Mouse (Mus musculus): ENCODE measurements around the gene Atp5mpl. TPM values are rescaled to one million over a fixed set of nuclear protein-coding genes. Genes with fewer than 3 reads are reported as not detected.

The Atp5mpl gene
- polyA plus RNA-seq, 1 experiment from 2014 or later = 644 TPM

GRCm38 (mm10) chr12:111986756-111987155, 20.0 kb upstream of the Atp5mpl start:
- H3K4me3 ChIP-seq (replicated peaks; ENCODE audit: low read depth, low read length) = no peak overlapping the region
- no peaks in the 10 kb centered on the region for H3K36me3 ChIP-seq (ENCODE audit: control insufficient read depth, insufficient read depth, low read length)
- no peaks in the 10 kb centered on the region for H3K9me3 ChIP-seq (ENCODE audit: control insufficient read depth, low read length)
- H3K9ac ChIP-seq (replicated peaks; ENCODE audit: low read length) = no peak overlapping the region
- 61% methylated on average over 9 of the region's 9 CpGs for WGBS
- DNase-seq (no peak), ATAC-seq (ENCODE audit: low FRiP score, low TSS enrichment) (no peak)
- H3K27ac ChIP-seq (replicated peaks; ENCODE audit: low read depth, low read length) = no peak overlapping the region
- H3K4me1 ChIP-seq (ENCODE audit: control insufficient read depth, insufficient read depth, low read length) = no peaks in the 10 kb centered on the region
- H3K27me3 ChIP-seq (ENCODE audit: control insufficient read depth, insufficient read depth, low read length) = no peaks in the 10 kb centered on the region
- H3K4me2 ChIP-seq (ENCODE audit: low read length) = no peak overlapping the region

- H3K4me1 ChIP-seq (ENCODE audit: control insufficient read depth, insufficient read depth, low read length) = no peaks in the 10 kb centered on the region
- WGBS = 83% methylated on average over 2 of the region's 2 CpGs
- H3K4me3 ChIP-seq (replicated peaks; ENCODE audit: low read depth, low read length) = no peak overlapping the region
- H3K27me3 ChIP-seq (ENCODE audit: control insufficient read depth, insufficient read depth, low read length) = no peaks in the 10 kb centered on the region
- no peak overlapping the region for H3K4me2 ChIP-seq (ENCODE audit: low read length)
- no peak overlapping the region for H3K27ac ChIP-seq (replicated peaks; ENCODE audit: low read depth, low read length)
- H3K9ac ChIP-seq (replicated peaks; ENCODE audit: low read length) = no peak overlapping the region
- no peaks in the 10 kb centered on the region for H3K9me3 ChIP-seq (ENCODE audit: control insufficient read depth, low read length)
- no peaks in the 10 kb centered on the region for H3K36me3 ChIP-seq (ENCODE audit: control insufficient read depth, insufficient read depth, low read length)
- no peak for DNase-seq
- ATAC-seq (ENCODE audit: low FRiP score, low TSS enrichment) = no peak
Observed at GRCm38 (mm10) chr12:111983165-111983564, 16.4 kb upstream of the Atp5mpl start.

- ATAC-seq (ENCODE audit: low FRiP score, low TSS enrichment) = no peak
- H3K27ac ChIP-seq (replicated peaks; ENCODE audit: low read depth, low read length) = no peak overlapping the region
- H3K9ac ChIP-seq (replicated peaks; ENCODE audit: low read length) = no peak overlapping the region
Observed at GRCm38 (mm10) chr12:111981831-111982230, 15.1 kb upstream of the Atp5mpl start.

GRCm38 (mm10) chr12:111980887-111981367, 14.2 kb upstream of the Atp5mpl start, which contains the start of gene Rd3l:
Rd3l (minus strand) TSS chr12:111981317.
- no peaks in the 10 kb centered on the region for H3K9me3 ChIP-seq (ENCODE audit: control insufficient read depth, low read length)
- ATAC-seq (ENCODE audit: low FRiP score, low TSS enrichment) (no peak), DNase-seq (no peak)
- no peak within 1 kb of the TSS for H3K4me3 ChIP-seq (replicated peaks; ENCODE audit: low read depth, low read length)
- no peak within 1 kb of the TSS for H3K27ac ChIP-seq (replicated peaks; ENCODE audit: low read depth, low read length)
- no peaks in the 10 kb centered on the region for H3K36me3 ChIP-seq (ENCODE audit: control insufficient read depth, insufficient read depth, low read length)
- no peak within 1 kb of the TSS for H3K4me2 ChIP-seq (ENCODE audit: low read length)
- H3K9ac ChIP-seq (replicated peaks; ENCODE audit: low read length) = no peak within 1 kb of the TSS
- no peaks in the 10 kb centered on the region for H3K4me1 ChIP-seq (ENCODE audit: control insufficient read depth, insufficient read depth, low read length)
- no peaks in the 10 kb centered on the region for H3K27me3 ChIP-seq (ENCODE audit: control insufficient read depth, insufficient read depth, low read length)
- 80% methylated on average over 6 of the region's 6 CpGs for WGBS

More at GRCm38 (mm10) chr12:111981831-111982230, 15.1 kb upstream of the Atp5mpl start:
- DNase-seq = no peak
- H3K4me3 ChIP-seq (replicated peaks; ENCODE audit: low read depth, low read length) = no peak overlapping the region
- H3K4me1 ChIP-seq (ENCODE audit: control insufficient read depth, insufficient read depth, low read length) = no peaks in the 10 kb centered on the region
- H3K27me3 ChIP-seq (ENCODE audit: control insufficient read depth, insufficient read depth, low read length) = no peaks in the 10 kb centered on the region
- no peaks in the 10 kb centered on the region for H3K36me3 ChIP-seq (ENCODE audit: control insufficient read depth, insufficient read depth, low read length)
- H3K4me2 ChIP-seq (ENCODE audit: low read length) = no peak overlapping the region
- 69% methylated on average over 8 of the region's 8 CpGs for WGBS
- no peaks in the 10 kb centered on the region for H3K9me3 ChIP-seq (ENCODE audit: control insufficient read depth, low read length)

- no peaks in the 10 kb centered on the region for H3K9me3 ChIP-seq (ENCODE audit: control insufficient read depth, low read length)
- H3K27me3 ChIP-seq (ENCODE audit: control insufficient read depth, insufficient read depth, low read length) = no peaks in the 10 kb centered on the region
- ATAC-seq (ENCODE audit: low FRiP score, low TSS enrichment) = no peak
- no peak for DNase-seq
- H3K4me1 ChIP-seq (ENCODE audit: control insufficient read depth, insufficient read depth, low read length) = no peaks in the 10 kb centered on the region
- no peak overlapping the region for H3K27ac ChIP-seq (replicated peaks; ENCODE audit: low read depth, low read length)
- no peak overlapping the region for H3K9ac ChIP-seq (replicated peaks; ENCODE audit: low read length)
- H3K4me2 ChIP-seq (ENCODE audit: low read length) = no peak overlapping the region
- no peaks in the 10 kb centered on the region for H3K36me3 ChIP-seq (ENCODE audit: control insufficient read depth, insufficient read depth, low read length)
- 88% methylated on average over 6 of the region's 6 CpGs for WGBS
- no peak overlapping the region for H3K4me3 ChIP-seq (replicated peaks; ENCODE audit: low read depth, low read length)
Observed at GRCm38 (mm10) chr12:111978274-111978673, 11.5 kb upstream of the Atp5mpl start.

GRCm38 (mm10) chr12:111977138-111977537, 10.4 kb upstream of the Atp5mpl start:
- Histone ChIP-seq H3K4me2 (ENCODE audit: low read length) (no peak overlapping the region), H3K36me3 (ENCODE audit: control insufficient read depth, insufficient read depth, low read length) (no peaks in the 10 kb centered on the region), H3K9me3 (ENCODE audit: control insufficient read depth, low read length) (no peaks in the 10 kb centered on the region), H3K4me1 (ENCODE audit: control insufficient read depth, insufficient read depth, low read length) (no peaks in the 10 kb centered on the region), H3K9ac (replicated peaks; ENCODE audit: low read length) (no peak overlapping the region), H3K27me3 (ENCODE audit: control insufficient read depth, insufficient read depth, low read length) (no peaks in the 10 kb centered on the region), H3K27ac (replicated peaks; ENCODE audit: low read depth, low read length) (no peak overlapping the region), H3K4me3 (replicated peaks; ENCODE audit: low read depth, low read length) (no peak overlapping the region)
- no peak for ATAC-seq (ENCODE audit: low FRiP score, low TSS enrichment)
- DNase-seq = peak; percentile 18
- WGBS = 70% methylated on average over 6 of the region's 6 CpGs

GRCm38 (mm10) chr12:111974578-111974977, 7.8 kb upstream of the Atp5mpl start:
- H3K27me3 ChIP-seq (ENCODE audit: control insufficient read depth, insufficient read depth, low read length) = no peaks in the 10 kb centered on the region
- H3K4me1 ChIP-seq (ENCODE audit: control insufficient read depth, insufficient read depth, low read length) = no peaks in the 10 kb centered on the region
- H3K36me3 ChIP-seq (ENCODE audit: control insufficient read depth, insufficient read depth, low read length) = no peaks in the 10 kb centered on the region
- no peak overlapping the region for H3K4me3 ChIP-seq (replicated peaks; ENCODE audit: low read depth, low read length)
- ATAC-seq (ENCODE audit: low FRiP score, low TSS enrichment) (no peak), DNase-seq (no peak)
- H3K9ac ChIP-seq (replicated peaks; ENCODE audit: low read length) = no peak overlapping the region
- H3K27ac ChIP-seq (replicated peaks; ENCODE audit: low read depth, low read length) = no peak overlapping the region
- no peak overlapping the region for H3K4me2 ChIP-seq (ENCODE audit: low read length)
- WGBS = 90% methylated on average over 6 of the region's 6 CpGs
- H3K9me3 ChIP-seq (ENCODE audit: control insufficient read depth, low read length) = no peaks in the 10 kb centered on the region

- Histone ChIP-seq H3K4me1 (ENCODE audit: control insufficient read depth, insufficient read depth, low read length) (no peaks in the 10 kb centered on the region), H3K4me2 (ENCODE audit: low read length) (no peak overlapping the region), H3K27ac (replicated peaks; ENCODE audit: low read depth, low read length) (no peak overlapping the region), H3K27me3 (ENCODE audit: control insufficient read depth, insufficient read depth, low read length) (no peaks in the 10 kb centered on the region), H3K36me3 (ENCODE audit: control insufficient read depth, insufficient read depth, low read length) (no peaks in the 10 kb centered on the region), H3K9ac (replicated peaks; ENCODE audit: low read length) (no peak overlapping the region), H3K9me3 (ENCODE audit: control insufficient read depth, low read length) (no peaks in the 10 kb centered on the region), H3K4me3 (replicated peaks; ENCODE audit: low read depth, low read length) (no peak overlapping the region)
- 92% methylated on average over 10 of the region's 10 CpGs for WGBS
- ATAC-seq (ENCODE audit: low FRiP score, low TSS enrichment) = no peak
- DNase-seq = no peak
Observed at GRCm38 (mm10) chr12:111972504-111972903, 5.7 kb upstream of the Atp5mpl start.

GRCm38 (mm10) chr12:111971231-111971686, 4.5 kb upstream of the Atp5mpl start, which contains the start of gene Tdrd9:
Tdrd9 (plus strand) TSS chr12:111971559.
- Histone ChIP-seq H3K27ac (replicated peaks; ENCODE audit: low read depth, low read length) (no peak within 1 kb of the TSS), H3K4me2 (ENCODE audit: low read length) (no peak within 1 kb of the TSS), H3K9ac (replicated peaks; ENCODE audit: low read length) (no peak within 1 kb of the TSS), H3K36me3 (ENCODE audit: control insufficient read depth, insufficient read depth, low read length) (no peaks in the 10 kb centered on the region), H3K4me3 (replicated peaks; ENCODE audit: low read depth, low read length) (no peak within 1 kb of the TSS), H3K9me3 (ENCODE audit: control insufficient read depth, low read length) (no peaks in the 10 kb centered on the region), H3K4me1 (ENCODE audit: control insufficient read depth, insufficient read depth, low read length) (peaks cover under 1% of the 10 kb centered on the region; the same call in 1 of the 2 replicates), H3K27me3 (ENCODE audit: control insufficient read depth, insufficient read depth, low read length) (no peaks in the 10 kb centered on the region)
- ATAC-seq (ENCODE audit: low FRiP score, low TSS enrichment) (no peak), DNase-seq (no peak)
- WGBS = 87% methylated on average over 18 of the region's 18 CpGs

Data from midbrain, embryonic 14.5 days (tissue).